Mouse (Mus musculus): ENCODE measurements around the gene Znrf1. TPM values are rescaled to one million over a fixed set of nuclear protein-coding genes. Genes with fewer than 3 reads are reported as not detected.

Gene Znrf1
- polyA plus RNA-seq, 1 experiment from 2014 or later: 51.6 TPM

DNA sequence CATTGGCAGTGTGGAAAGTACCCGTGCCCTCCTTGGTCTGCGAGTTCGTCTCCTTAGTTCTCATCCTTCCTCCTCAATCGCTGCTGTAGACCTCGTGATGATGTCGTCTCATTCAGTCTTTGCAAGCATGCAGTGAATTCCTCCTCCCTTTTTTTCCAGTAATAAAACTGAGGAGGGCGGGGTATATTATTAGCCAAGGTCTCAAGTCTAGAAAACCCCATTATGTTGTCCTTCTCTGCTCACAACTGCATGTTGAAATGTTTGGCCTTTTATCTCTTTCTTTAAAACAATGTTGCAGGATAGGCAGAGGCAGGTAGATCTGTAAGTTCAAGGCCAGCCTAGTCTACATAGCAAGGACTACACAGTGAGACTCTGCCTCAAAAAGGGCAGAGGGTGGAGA is 71.5 kb downstream of the Znrf1 start:
- no peak for ATAC-seq (ENCODE audit: insufficient read depth)
- 90% methylated on average over 7 of the region's 7 CpGs for WGBS
- H3K9ac ChIP-seq: no peak overlapping the region
- no peak overlapping the region for H3K4me3 ChIP-seq (ENCODE audit: low read depth, low read length)
- no peaks in the 10 kb centered on the region for H3K9me3 ChIP-seq (ENCODE audit: low read depth, low read length)
- peaks cover 9% of the 10 kb centered on the region for H3K36me3 ChIP-seq (ENCODE audit: insufficient read depth)
- H3K27ac ChIP-seq (ENCODE audit: low read depth): no peak overlapping the region
- H3K27me3 ChIP-seq (ENCODE audit: insufficient read depth, low read length): no peaks in the 10 kb centered on the region
- no peak overlapping the region for H3K4me2 ChIP-seq
- H3K4me1 ChIP-seq (ENCODE audit: insufficient read depth): no peaks in the 10 kb centered on the region
- DNase-seq: no peak
- TF ChIP-seq CTCF (IDR thresholded peaks at IDR 0.05; ENCODE audit: low read depth): no peak

DNA sequence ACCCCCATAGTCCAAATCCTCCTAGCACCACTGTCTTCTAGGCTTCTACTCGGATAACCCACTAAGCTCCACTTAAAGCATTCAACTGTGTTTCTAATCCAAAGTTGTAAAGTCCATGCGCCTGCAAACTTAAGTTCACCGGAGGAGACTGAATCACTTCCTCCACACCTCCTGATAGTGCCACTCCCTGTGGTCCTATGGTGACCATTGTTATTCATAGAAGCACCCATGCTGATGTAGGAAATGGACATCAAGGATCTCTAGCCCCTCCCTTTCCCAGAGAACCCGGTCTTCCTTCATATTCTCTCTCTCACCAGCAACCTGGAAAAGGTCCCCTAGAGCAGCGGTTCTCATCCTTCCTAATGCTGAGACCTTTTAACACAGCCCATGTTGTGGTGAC is 77.3 kb downstream of the Znrf1 start:
- Histone ChIP-seq H3K27me3 (ENCODE audit: insufficient read depth, low read length) (no peaks in the 10 kb centered on the region), H3K9me3 (ENCODE audit: low read depth, low read length) (no peaks in the 10 kb centered on the region), H3K9ac (no peak overlapping the region), H3K4me2 (no peak overlapping the region), H3K4me1 (ENCODE audit: insufficient read depth) (no peaks in the 10 kb centered on the region), H3K4me3 (ENCODE audit: low read depth, low read length) (no peak overlapping the region), H3K27ac (ENCODE audit: low read depth) (no peak overlapping the region), H3K36me3 (ENCODE audit: insufficient read depth) (peaks cover 18% of the 10 kb centered on the region)
- WGBS: 80% methylated on average over 5 of the region's 5 CpGs
- ATAC-seq (ENCODE audit: insufficient read depth) (no peak), DNase-seq (no peak)
- TF ChIP-seq CTCF (IDR thresholded peaks at IDR 0.05; ENCODE audit: low read depth): no peak

DNA sequence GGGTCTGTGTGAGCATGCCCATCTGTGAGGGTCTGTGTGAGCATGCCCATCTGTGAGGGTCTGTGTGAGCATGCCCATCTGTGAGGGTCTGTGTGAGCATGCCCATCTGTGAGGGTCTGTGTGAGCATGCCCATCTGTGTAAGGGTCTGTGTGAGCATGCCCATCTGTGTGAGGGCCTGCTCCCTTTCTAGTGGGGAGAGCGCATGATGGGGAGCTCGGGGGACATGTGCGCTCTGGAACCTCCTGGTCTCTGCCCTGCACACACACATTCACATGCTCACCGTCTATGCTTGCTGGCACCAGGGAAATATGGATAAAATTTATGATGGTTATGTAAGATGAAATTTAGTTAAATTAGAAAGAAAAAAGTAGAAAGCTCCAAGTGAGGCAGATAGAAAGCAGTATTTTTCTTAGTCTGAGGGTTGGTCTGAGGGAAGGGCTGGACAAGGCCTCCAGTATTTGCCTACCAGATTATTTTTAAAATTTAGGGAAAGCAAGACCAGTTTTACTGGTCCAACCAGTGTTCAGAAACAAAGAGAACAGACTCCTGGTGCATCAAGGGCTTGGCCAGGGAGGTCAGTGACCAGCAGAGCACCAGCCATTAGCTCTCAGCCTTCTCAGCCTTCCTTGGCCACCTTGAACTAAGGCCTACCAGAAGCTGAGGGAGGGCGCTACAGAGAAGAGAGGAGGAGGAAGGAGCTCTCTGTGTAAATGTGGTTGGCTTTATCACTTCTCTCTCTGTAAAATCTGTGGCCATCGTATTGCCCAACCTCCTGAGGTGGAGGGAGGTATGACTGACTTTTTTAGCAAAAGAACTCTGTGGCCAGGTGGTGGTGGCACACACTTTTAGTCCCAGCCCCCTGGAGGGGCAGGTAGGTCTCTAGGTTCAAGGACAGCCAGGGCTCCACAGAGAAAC is 79.1 kb downstream of the Znrf1 start:
- DNase-seq (no peak), ATAC-seq (ENCODE audit: insufficient read depth) (peak; percentile 49; the same call in 1 of the 2 replicates)
- Histone ChIP-seq H3K4me3 (ENCODE audit: low read depth, low read length) (no peak overlapping the region), H3K9me3 (ENCODE audit: low read depth, low read length) (no peaks in the 10 kb centered on the region), H3K27ac (ENCODE audit: low read depth) (peak overlapping the region; percentile 63), H3K4me2 (no peak overlapping the region), H3K27me3 (ENCODE audit: insufficient read depth, low read length) (no peaks in the 10 kb centered on the region), H3K36me3 (ENCODE audit: insufficient read depth) (peaks cover 22% of the 10 kb centered on the region), H3K9ac (no peak overlapping the region), H3K4me1 (ENCODE audit: insufficient read depth) (no peaks in the 10 kb centered on the region)
- no peak for TF ChIP-seq CTCF (IDR thresholded peaks at IDR 0.05; ENCODE audit: low read depth)
- 70% methylated on average over 6 of the region's 6 CpGs for WGBS

DNA sequence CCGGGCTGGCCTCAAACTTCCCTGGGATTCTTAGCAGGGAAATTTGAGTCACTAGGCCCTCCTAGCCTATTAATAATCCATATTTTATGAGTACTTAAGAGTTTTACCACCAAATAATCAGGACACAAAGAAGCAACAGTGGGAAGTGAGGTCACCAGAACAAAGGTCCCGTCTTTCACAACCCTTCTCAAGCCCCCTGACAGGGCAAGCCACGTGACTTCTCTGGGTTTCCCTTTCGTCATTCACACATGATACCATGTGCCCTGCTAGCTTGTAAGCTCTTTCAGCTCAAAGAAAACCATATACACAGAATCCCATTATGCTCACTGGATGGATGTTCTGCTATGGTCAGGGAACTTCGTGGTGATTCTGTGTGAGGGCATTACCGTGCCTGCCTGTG is 81.9 kb downstream of the Znrf1 start:
- Histone ChIP-seq H3K9me3 (ENCODE audit: low read depth, low read length) (no peaks in the 10 kb centered on the region), H3K4me2 (no peak overlapping the region), H3K4me3 (ENCODE audit: low read depth, low read length) (no peak overlapping the region), H3K9ac (no peak overlapping the region), H3K27ac (ENCODE audit: low read depth) (no peak overlapping the region), H3K36me3 (ENCODE audit: insufficient read depth) (peaks cover 23% of the 10 kb centered on the region; the same call in 1 of the 2 replicates), H3K4me1 (ENCODE audit: insufficient read depth) (no peaks in the 10 kb centered on the region), H3K27me3 (ENCODE audit: insufficient read depth, low read length) (no peaks in the 10 kb centered on the region)
- 47% methylated on average over 6 of the region's 6 CpGs for WGBS
- ATAC-seq (ENCODE audit: insufficient read depth) (no peak), DNase-seq (no peak)
- TF ChIP-seq CTCF (IDR thresholded peaks at IDR 0.05; ENCODE audit: low read depth): no peak

DNA sequence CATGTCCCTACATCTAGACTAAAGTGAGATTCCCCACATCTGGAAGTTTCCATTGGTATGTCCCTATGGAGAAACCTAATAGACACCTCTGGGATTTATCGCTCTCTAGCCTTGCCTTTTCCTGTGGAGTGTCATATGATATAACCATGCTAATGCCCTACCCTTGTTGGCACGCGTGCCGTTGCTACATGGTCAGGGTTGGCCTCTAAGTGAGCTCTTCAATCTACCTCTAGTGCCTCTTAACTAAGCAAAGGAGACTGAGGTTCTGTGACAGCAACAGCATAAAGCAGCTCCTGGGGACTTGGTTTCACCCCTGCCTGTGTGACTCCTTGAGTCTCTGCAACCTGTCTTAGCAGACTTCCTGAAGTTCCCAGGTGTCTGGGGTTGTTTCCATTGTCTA is 82.4 kb downstream of the Znrf1 start:
- TF ChIP-seq CTCF (IDR thresholded peaks at IDR 0.05; ENCODE audit: low read depth): no peak
- DNase-seq (no peak), ATAC-seq (ENCODE audit: insufficient read depth) (no peak)
- H3K27me3 ChIP-seq (ENCODE audit: insufficient read depth, low read length): no peaks in the 10 kb centered on the region
- no peaks in the 10 kb centered on the region for H3K4me1 ChIP-seq (ENCODE audit: insufficient read depth)
- no peak overlapping the region for H3K4me2 ChIP-seq
- H3K27ac ChIP-seq (ENCODE audit: low read depth): no peak overlapping the region
- WGBS: 77% methylated on average over 4 of the region's 4 CpGs
- no peak overlapping the region for H3K4me3 ChIP-seq (ENCODE audit: low read depth, low read length)
- H3K36me3 ChIP-seq (ENCODE audit: insufficient read depth): peaks cover 26% of the 10 kb centered on the region; the same call in 1 of the 2 replicates
- no peak overlapping the region for H3K9ac ChIP-seq
- no peaks in the 10 kb centered on the region for H3K9me3 ChIP-seq (ENCODE audit: low read depth, low read length)

DNA sequence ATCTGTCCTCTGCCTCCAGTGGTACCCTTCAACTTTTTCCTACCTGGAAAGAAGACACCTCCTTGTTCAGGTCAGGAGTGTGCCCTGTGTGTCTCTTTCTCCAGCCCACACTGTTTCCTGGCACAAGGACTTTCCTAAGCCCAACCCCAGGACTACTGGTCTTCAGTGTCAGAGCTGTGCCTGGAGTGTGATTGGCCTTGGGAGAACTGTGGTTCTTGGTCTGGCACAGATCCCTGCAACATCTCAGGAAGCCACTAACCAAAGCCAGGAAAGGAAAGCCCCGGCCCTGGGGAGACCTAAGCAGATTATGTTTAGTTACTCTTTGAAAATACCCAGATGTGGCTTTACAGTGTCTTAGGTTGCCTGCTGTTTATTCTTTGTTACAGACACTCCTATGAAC is 84.0 kb downstream of the Znrf1 start:
- Histone ChIP-seq H3K27me3 (ENCODE audit: insufficient read depth, low read length) (no peaks in the 10 kb centered on the region), H3K36me3 (ENCODE audit: insufficient read depth) (peaks cover 24% of the 10 kb centered on the region; the same call in 1 of the 2 replicates), H3K9ac (no peak overlapping the region), H3K4me1 (ENCODE audit: insufficient read depth) (no peaks in the 10 kb centered on the region), H3K27ac (ENCODE audit: low read depth) (no peak overlapping the region), H3K4me3 (ENCODE audit: low read depth, low read length) (no peak overlapping the region), H3K9me3 (ENCODE audit: low read depth, low read length) (no peaks in the 10 kb centered on the region), H3K4me2 (no peak overlapping the region)
- ATAC-seq (ENCODE audit: insufficient read depth) (no peak), DNase-seq (no peak)
- no peak for TF ChIP-seq CTCF (IDR thresholded peaks at IDR 0.05; ENCODE audit: low read depth)
- 59% methylated on average over 1 of the region's 1 CpGs for WGBS

DNA sequence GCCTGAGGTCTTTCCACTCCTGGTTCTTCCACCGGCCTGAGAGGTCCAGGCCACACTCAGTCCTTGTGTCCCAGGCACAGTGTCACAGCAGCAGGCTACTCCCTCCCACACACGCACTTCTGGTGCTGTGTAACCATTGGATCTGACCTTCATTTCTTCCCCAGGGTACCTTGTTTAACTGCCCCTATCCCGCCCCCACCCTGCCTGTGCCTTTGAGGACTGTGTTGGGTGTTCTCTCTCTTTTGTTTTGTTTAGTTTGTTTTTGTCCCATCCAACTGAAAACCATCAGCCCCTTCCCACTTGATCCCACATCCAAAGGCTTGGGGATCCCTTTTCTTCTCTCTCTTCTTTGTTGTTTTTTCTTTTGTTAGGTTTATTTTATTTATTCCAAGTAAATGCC is 86.2 kb downstream of the Znrf1 start:
- Histone ChIP-seq H3K27ac (ENCODE audit: low read depth) (no peak overlapping the region), H3K36me3 (ENCODE audit: insufficient read depth) (peaks cover 26% of the 10 kb centered on the region; the same call in 1 of the 2 replicates), H3K9ac (no peak overlapping the region), H3K4me2 (no peak overlapping the region), H3K27me3 (ENCODE audit: insufficient read depth, low read length) (no peaks in the 10 kb centered on the region), H3K4me1 (ENCODE audit: insufficient read depth) (no peaks in the 10 kb centered on the region), H3K4me3 (ENCODE audit: low read depth, low read length) (no peak overlapping the region), H3K9me3 (ENCODE audit: low read depth, low read length) (no peaks in the 10 kb centered on the region)
- 84% methylated on average over 3 of the region's 3 CpGs for WGBS
- ATAC-seq (ENCODE audit: insufficient read depth): no peak
- no peak for DNase-seq
- TF ChIP-seq CTCF (IDR thresholded peaks at IDR 0.05; ENCODE audit: low read depth): no peak

All from lung, embryonic 14.5 days (tissue).